Mouse (Mus musculus) cortical plate, adult 2 months (tissue): Measurements from ENCODE around the gene Abcf3. TPM values are rescaled to one million over a fixed set of nuclear protein-coding genes. Genes with fewer than 3 reads are reported as not detected.

Experiments used
- H3K27ac ChIP-seq: fragments of 200-500 bp; 2 replicates; pipeline ENCODE4 v1.5.1; 2012; ENCODE audit warnings: low read length, control low read depth, inconsistent platforms; ENCODE audit not compliant: insufficient read depth
- H3K4me1 ChIP-seq: fragments of 200-500 bp; 2 replicates; pipeline ENCODE4 v1.6.1; 2011; ENCODE audit warnings: low read length; ENCODE audit not compliant: control insufficient read depth, insufficient read depth
- H3K4me3 ChIP-seq: fragments of 200-500 bp; 2 replicates; pipeline ENCODE4 v1.5.1; 2011; ENCODE audit warnings: mild to moderate bottlenecking, low read length, control low read depth; ENCODE audit not compliant: insufficient read depth
- CTCF ChIP-seq: fragments of 200-500 bp; IDR thresholded peaks from 2 replicates; pipeline ENCODE4 v1.5.1; 2011; ENCODE audit warnings: mild to moderate bottlenecking, control low read depth, low read length; ENCODE audit not compliant: insufficient read depth; ENCODE audit errors: extremely low read depth
- POLR2A ChIP-seq: fragments of 200-500 bp; IDR thresholded peaks from 2 replicates; pipeline ENCODE4 v1.6.1; 2011; ENCODE audit warnings: mild to moderate bottlenecking, low read length, control low read depth; ENCODE audit not compliant: insufficient read depth; ENCODE audit errors: extremely low read depth
- polyA plus RNA-seq: library from polyadenylated mRNA; depleted of rRNA; stranded (reverse); fragments of >200 nt; gene quantifications from 2 replicates; pipeline ENCODE4 v1.2.3, GENCODE M21; 2012

Gene Abcf3
- polyA plus RNA-seq, 1 experiment, result 78.5 TPM

DNA sequence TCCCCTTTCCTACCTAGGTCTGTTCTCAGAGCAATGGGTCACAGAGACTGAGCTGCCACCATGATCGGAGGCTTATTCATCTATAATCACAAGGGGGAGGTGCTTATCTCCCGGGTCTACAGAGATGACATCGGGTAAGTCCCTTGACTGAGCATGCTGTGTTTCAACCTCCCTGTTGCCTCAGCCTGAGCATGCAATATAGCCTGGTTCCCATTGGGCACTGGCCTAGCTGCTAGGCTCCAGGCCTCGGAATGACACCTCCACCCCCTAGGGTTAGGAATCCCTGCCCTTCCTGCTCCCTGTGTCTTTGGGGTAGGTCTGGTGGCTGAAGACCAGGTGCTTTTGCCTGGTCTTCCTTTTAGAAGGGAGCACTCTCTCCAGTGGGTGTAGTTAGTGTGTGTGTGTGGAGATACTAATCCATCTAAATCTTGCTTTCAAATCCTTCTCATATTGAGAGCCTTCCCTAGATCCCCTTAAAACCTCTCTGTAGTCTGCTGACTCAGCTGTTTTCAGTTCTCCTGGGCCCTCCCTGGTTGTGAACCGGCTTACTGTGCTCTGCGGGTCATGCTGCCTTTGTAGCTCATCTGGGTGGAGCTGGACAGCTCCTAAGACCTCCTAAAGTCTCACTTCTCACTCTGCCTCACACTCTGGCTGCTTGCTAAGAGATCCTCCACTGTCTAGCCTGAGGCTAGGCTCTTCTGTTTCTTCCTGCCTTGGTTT is 10.6 kb upstream of the Abcf3 start:
- H3K27ac ChIP-seq, result no peak overlapping the region
- TF ChIP-seq CTCF, result no peak
- TF ChIP-seq POLR2A, result no peak

DNA sequence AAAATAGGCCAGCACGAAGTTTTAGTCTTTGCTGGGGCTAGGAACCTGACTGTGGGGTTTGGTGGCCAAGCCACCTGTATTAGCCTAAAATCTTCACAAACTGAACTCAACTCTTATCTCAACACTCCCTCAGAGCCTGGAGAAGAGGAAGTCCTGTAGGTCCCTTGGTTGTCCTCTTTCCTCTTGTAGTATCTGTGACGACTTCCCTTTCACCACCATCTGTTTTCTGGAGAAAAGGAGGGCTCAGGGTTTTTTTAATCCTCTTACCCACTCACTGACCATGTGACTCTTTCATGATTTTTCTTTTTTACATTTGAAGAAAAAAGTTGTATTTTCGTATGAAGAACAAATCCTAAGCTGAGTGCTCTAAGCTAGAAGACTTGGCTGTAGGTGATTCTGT is 8.7 kb upstream of the Abcf3 start:
- no peak overlapping the region for H3K27ac ChIP-seq
- TF ChIP-seq POLR2A (no peak), CTCF (no peak)

More for the DNA sequence above, 10.6 kb upstream of the Abcf3 start:
- H3K4me1 ChIP-seq, result peaks cover 7% of the 10 kb centered on the region
- peak overlapping the region; percentile 62; the same call in 1 of the 2 replicates for H3K4me3 ChIP-seq

DNA sequence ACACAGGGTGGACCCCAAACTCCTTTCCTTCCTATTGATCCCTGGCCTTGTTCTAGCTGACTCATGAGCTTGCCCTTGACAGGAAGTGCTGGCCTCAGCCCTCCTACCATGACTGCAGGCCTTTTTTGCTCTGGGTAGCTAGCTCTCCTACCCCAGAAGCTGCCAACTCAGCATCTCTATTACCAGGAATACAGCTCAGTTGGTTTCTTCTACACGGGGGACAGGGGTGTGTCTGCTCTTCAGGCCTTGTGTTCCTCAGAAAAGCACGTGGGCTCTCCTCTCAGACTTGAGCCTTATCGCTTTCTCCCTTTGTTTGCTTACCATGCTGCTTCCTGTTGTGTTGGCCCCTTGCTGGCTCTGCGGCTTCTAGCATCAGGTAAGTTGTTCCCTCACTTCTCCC is 7.9 kb upstream of the Abcf3 start:
- peaks cover 7% of the 10 kb centered on the region for H3K4me1 ChIP-seq
- no peak overlapping the region for H3K4me3 ChIP-seq
- TF ChIP-seq POLR2A, result no peak
- TF ChIP-seq CTCF, result no peak
- H3K27ac ChIP-seq, result no peak overlapping the region

More for the DNA sequence above, 8.7 kb upstream of the Abcf3 start:
- Histone ChIP-seq H3K4me3 (no peak overlapping the region), H3K4me1 (peaks cover 7% of the 10 kb centered on the region)

DNA sequence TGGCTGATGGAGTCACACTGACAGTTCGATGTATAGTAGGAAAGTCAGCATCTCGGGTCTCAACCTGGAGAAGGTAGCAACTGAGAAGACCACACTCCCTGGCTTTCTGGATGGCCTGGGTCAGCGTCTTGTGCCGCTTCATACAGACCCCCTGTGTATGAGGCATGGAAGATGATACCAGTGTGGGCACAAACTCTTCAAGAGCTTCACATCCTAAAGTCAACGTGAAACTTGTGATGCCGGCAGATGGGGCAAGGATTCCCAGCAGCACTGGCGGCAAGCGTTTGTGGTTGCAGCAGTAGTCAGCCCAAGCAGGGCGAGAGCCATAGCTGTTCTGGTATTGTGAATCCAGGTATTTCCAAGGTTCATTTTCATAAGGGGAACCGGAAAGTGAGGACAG is 2.7 kb upstream of the Abcf3 start:
- H3K4me1 ChIP-seq, result peaks cover 2% of the 10 kb centered on the region; the same call in 1 of the 2 replicates
- no peak for TF ChIP-seq CTCF
- 0 out of 2 replicates have a peak, but pooled peaks have one; percentile 14 for TF ChIP-seq POLR2A
- H3K27ac ChIP-seq, result no peak overlapping the region

DNA sequence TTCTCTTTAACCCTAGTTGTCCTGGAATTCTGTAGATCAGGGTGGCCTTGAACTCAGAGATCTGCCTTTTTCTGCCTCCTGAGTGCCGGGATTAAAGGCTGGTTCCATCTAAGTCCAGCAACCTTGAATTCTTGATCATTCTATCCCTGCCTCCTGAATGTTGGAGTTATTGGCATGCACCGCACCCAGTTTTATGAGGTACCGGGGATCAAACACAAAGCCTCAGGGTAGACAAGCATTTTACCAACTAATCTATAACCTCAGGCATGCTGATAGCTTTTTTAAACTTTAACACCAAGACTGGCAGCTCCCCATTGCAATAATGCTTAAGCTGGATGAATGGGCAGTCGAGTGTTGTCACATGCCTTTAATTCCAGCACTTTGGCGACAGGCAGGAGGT is 954 bp upstream of the Abcf3 start:
- Histone ChIP-seq H3K27ac (no peak overlapping the region), H3K4me1 (peaks cover 2% of the 10 kb centered on the region; the same call in 1 of the 2 replicates), H3K4me3 (no peak overlapping the region; the same call in 1 of the 2 replicates)
- TF ChIP-seq CTCF (no peak), POLR2A (no peak)

More for the DNA sequence above, 2.7 kb upstream of the Abcf3 start:
- H3K4me3 ChIP-seq, result no peak overlapping the region

DNA sequence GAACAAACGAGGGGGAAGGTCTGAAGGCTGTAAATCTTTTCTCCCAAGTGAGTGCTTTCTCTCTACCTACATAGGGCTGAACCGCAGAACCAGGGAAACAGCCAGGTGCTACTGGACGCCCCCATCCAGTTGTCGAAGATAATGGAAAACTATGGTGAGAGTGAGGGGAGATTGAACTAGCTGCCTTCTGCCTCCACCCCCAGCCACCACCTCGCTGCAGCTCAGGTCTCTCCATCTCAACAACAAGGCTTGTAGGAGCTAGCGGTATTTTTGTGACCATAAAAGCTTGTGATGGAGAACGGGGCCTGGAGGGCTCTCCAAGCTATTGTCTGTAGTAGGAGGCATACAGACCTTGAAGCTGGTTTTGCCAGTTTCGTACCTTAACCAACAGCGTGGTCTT is 784 bp downstream of the Abcf3 start:
- Histone ChIP-seq H3K4me1 (peaks cover 2% of the 10 kb centered on the region; the same call in 1 of the 2 replicates), H3K27ac (no peak overlapping the region), H3K4me3 (peak overlapping the region; percentile 82)
- TF ChIP-seq CTCF (no peak), POLR2A (no peak)

DNA sequence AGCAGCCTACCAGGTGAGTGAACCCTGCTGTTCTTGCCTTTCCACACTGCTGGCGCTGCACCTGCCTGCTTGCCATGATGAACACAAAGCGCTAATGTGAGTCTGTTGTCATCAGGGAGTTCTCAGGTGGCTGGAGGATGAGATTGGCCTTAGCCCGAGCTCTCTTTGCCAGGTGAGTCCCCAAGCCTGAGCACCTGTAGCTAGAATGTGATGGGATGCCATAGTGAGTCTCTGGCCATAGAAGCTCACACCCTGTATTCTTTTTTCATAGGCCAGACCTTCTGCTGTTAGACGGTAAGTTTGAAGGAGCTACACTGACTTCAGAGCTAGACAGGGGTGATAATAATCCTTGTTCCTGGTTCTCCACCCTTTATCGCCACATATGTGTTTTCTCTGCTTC is 3.3 kb downstream of the Abcf3 start:
- Histone ChIP-seq H3K4me3 (no peak overlapping the region), H3K4me1 (peaks cover 2% of the 10 kb centered on the region; the same call in 1 of the 2 replicates), H3K27ac (no peak overlapping the region)
- TF ChIP-seq CTCF (no peak), POLR2A (no peak)

DNA sequence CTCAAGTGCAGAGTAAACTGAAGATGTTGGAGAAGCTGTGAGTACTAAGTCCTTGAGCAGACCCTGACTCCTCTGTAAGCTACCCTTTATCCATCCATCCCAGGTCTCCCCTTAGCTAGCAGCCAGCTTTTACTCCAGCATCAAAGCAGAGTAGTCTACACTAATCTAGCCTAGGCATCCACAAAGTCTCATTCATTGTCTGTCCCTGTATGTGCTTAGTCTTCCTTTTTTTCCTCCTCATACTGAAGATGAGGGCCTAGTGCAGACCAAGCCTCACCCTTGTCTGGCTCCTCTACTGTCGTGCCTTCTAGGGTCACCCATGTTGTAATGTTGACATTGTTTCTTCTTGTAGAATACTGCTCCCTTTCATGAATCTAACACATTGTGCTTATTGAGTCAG is 4.2 kb downstream of the Abcf3 start:
- Histone ChIP-seq H3K4me1 (peaks cover 2% of the 10 kb centered on the region; the same call in 1 of the 2 replicates), H3K27ac (no peak overlapping the region), H3K4me3 (no peak overlapping the region)
- TF ChIP-seq POLR2A (no peak), CTCF (no peak)

DNA sequence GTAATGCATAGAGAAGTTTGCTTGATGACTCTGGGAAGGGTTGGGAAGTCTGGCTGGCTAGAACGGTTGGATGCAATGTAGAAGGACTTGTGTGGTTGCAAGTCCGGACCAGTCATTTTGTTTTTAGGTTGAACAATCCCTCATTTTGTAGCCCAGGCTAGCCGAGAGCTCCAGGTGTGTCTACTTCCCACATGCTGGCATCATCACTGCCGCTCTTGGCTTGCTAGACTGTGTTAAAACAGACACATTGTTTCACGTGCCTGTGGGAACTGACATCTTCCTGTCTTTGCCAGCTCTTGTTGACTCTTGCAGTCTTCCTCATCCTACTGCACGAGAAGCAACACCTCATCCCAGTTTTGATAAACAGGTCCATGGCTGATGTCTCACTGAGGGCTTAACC is 6.6 kb downstream of the Abcf3 start:
- Histone ChIP-seq H3K4me1 (no peaks in the 10 kb centered on the region), H3K27ac (no peak overlapping the region), H3K4me3 (no peak overlapping the region)
- TF ChIP-seq CTCF, result no peak
- no peak for TF ChIP-seq POLR2A

DNA sequence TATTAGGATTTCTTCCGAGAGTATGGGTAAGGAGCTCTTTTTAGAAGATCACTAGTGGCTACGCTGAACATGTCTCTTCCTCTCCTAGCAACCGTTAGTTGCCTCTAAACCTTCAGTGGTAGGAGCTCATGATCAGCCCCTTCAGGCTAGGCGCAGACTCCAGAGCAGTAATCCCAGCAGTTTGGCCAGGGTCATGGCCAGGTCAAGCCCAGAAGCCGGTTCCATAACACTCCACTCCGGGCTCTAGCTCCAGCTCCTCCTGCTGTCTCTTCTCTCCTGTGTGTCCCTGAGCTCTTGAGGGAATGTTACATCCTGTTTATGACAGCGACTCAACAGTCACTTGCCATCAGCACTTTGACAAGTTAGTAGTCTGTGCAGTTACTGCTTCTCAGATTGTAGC is 9.0 kb downstream of the Abcf3 start:
- no peak overlapping the region for H3K4me3 ChIP-seq
- no peak for TF ChIP-seq POLR2A
- TF ChIP-seq CTCF, result no peak
- no peaks in the 10 kb centered on the region for H3K4me1 ChIP-seq
- no peak overlapping the region for H3K27ac ChIP-seq
